Mouse (Mus musculus) embryonic fibroblast, embryonic 13.5 days (primary cell): ENCODE data around the gene Dnal1. TPM values are rescaled to one million over a fixed set of nuclear protein-coding genes. Genes with fewer than 3 reads are reported as not detected.
A peak's percentile ranks its signal among the peaks of the same experiment; 100 is the strongest.

Experiments used
- H3K27ac ChIP-seq: 2 replicates; pipeline ENCODE4 v1.5.1; 2012; ENCODE audit warnings: low read length, control low read depth, inconsistent platforms; ENCODE audit not compliant: insufficient read depth
- H3K4me1 ChIP-seq: 2 replicates; pipeline ENCODE4 v1.6.1; 2011; ENCODE audit warnings: low read length; ENCODE audit not compliant: control insufficient read depth, insufficient read depth
- H3K4me3 ChIP-seq: 2 replicates; pipeline ENCODE4 v1.5.1; 2011; ENCODE audit warnings: mild to moderate bottlenecking, control low read depth, low read length; ENCODE audit not compliant: insufficient read depth
- CTCF ChIP-seq: IDR thresholded peaks from 2 replicates; pipeline ENCODE4 v1.5.1; 2011; ENCODE audit warnings: mild to moderate bottlenecking, control low read depth, low read length, moderate library complexity, borderline replicate concordance; ENCODE audit not compliant: insufficient read depth
- POLR2A ChIP-seq: IDR thresholded peaks from 2 replicates; pipeline ENCODE4 v1.6.1; 2011; ENCODE audit warnings: low read depth, mild to moderate bottlenecking, control low read depth, low read length, moderate library complexity
- polyA plus RNA-seq: library from polyadenylated mRNA; stranded (reverse); fragments of >200 nt; gene quantifications from 2 replicates; pipeline ENCODE4 v1.2.4, GENCODE M21; 2011; ENCODE audit warnings: low read depth; ENCODE audit not compliant: missing spikeins, insufficient read length

Dnal1 gene
- polyA plus RNA-seq, 1 experiment: 21.6 TPM

- TF ChIP-seq CTCF (no peak), POLR2A (no peak)
- H3K27ac ChIP-seq: 0 out of 2 replicates have a peak overlapping the region, but pooled peaks have one; percentile 94
- peak overlapping the region; percentile 62 for H3K4me3 ChIP-seq
- H3K4me1 ChIP-seq: peaks cover 34% of the 10 kb centered on the region
Observed at GRCm38 (mm10) chr12:84191770-84192169, 77.6 kb downstream of the Dnal1 start.

GRCm38 (mm10) chr12:84192280-84192679 lies 78.1 kb downstream of the Dnal1 start:
- no peak for TF ChIP-seq POLR2A
- no peak for TF ChIP-seq CTCF
- peak overlapping the region; percentile 62 for H3K4me3 ChIP-seq
- peaks cover 31% of the 10 kb centered on the region for H3K4me1 ChIP-seq
- peak overlapping the region; percentile 94 for H3K27ac ChIP-seq

DNA sequence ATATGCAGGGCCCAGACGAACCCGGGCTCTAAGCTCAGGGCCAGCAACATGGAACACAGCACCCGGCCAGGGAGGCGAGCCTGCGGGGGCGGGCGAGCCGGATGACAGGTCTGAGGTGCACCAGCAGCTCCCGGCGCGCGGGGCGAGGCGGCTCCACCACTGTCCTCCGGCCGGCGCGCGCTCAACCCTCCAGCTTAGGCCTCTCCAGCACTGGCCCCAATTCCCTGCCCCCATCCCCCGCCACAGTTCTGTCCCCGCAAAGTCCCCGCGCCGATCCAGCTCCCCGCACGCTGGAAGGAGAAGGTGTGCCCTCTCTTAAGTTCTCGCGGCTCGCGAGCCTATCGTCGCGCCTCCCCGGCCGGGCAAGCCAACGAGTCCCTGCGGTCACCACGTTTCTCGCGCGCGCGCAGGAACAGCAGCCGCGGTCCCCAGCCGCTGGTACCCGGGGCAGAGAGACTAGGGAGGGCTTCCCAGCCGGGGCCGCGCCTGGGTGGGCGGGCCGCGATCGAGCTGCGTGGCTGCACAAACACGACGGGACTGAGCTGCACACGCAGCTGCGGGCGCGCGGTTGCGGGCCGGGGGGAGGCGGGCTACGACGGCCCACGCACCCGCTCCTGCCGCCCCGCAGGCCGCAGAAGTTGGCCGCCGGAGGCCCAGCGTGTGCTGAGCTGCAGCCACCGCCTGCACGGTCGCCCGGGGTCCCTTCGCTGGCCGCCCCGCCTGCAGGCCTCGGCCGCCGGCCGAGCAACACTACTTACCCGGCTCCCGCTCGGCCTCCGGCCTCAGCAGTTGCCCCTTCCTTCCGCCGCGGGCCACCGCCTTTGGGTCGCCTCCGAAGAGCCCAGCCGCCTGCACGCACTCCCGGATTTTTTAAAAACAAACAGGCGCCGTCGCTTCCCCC lies 78.8 kb downstream of the Dnal1 start:
- no peak for TF ChIP-seq CTCF
- no peak; the same call in 1 of the 2 replicates for TF ChIP-seq POLR2A
- Histone ChIP-seq H3K27ac (peak overlapping the region; percentile 94), H3K4me1 (peaks cover 24% of the 10 kb centered on the region), H3K4me3 (peak overlapping the region; percentile 62)

- no peak for TF ChIP-seq CTCF
- TF ChIP-seq POLR2A: peak; percentile 92
- Histone ChIP-seq H3K4me3 (peak overlapping the region; percentile 62), H3K27ac (peak overlapping the region; percentile 95), H3K4me1 (peaks cover 16% of the 10 kb centered on the region)
Observed at GRCm38 (mm10) chr12:84193642-84194399, 79.7 kb downstream of the Dnal1 start.

GRCm38 (mm10) chr12:84194400-84195109 lies 80.4 kb downstream of the Dnal1 start:
- H3K4me1 ChIP-seq: peaks cover 13% of the 10 kb centered on the region

GRCm38 (mm10) chr12:84195195-84195594 lies 81.0 kb downstream of the Dnal1 start:
- H3K4me3 ChIP-seq: no peak overlapping the region
- H3K27ac ChIP-seq: peak overlapping the region; percentile 95; the same call in 1 of the 2 replicates
- TF ChIP-seq POLR2A (no peak), CTCF (no peak)
- H3K4me1 ChIP-seq: peaks cover 13% of the 10 kb centered on the region

More at GRCm38 (mm10) chr12:84194400-84195109, 80.4 kb downstream of the Dnal1 start:
- Histone ChIP-seq H3K27ac (peak overlapping the region; percentile 95), H3K4me3 (peak overlapping the region; percentile 23)
- no peak for TF ChIP-seq CTCF
- TF ChIP-seq POLR2A: 0 out of 2 replicates have a peak, but pooled peaks have one; percentile 3

Other genes starting within 250 kb of the Dnal1 start
- gene Numb, start 192.4 kb upstream of the Dnal1 start, polyA plus RNA-seq: 23.6 and 26.7 TPM in 2 replicates
- gene Riox1, start 163.8 kb upstream of the Dnal1 start, polyA plus RNA-seq: 6.5 and 6.7 TPM in 2 replicates
- gene Heatr4, start 129.5 kb upstream of the Dnal1 start, polyA plus RNA-seq: not detected in 2 replicates
- 19.7 and 28.9 TPM in 2 replicates for gene Acot2, start 126.5 kb upstream of the Dnal1 start, polyA plus RNA-seq
- 7.0 and 12.4 TPM in 2 replicates for gene Acot1, start 104.9 kb upstream of the Dnal1 start, polyA plus RNA-seq
- gene Acot4, start 76.0 kb upstream of the Dnal1 start, polyA plus RNA-seq: 0.23 and 0.37 TPM in 2 replicates
- not detected in 2 replicates for gene Gm49366, start 75.4 kb upstream of the Dnal1 start, polyA plus RNA-seq
- not detected in 2 replicates for gene Acot3, start 62.2 kb upstream of the Dnal1 start, polyA plus RNA-seq
- not detected in 2 replicates for gene Acot5, start 45.0 kb upstream of the Dnal1 start, polyA plus RNA-seq
- gene Acot6, start 13.7 kb upstream of the Dnal1 start, polyA plus RNA-seq: 3.1 and 4.4 TPM in 2 replicates
- 0.30 and 0.35 TPM in 2 replicates for gene Pnma1, start 34.1 kb downstream of the Dnal1 start, polyA plus RNA-seq
- gene Elmsan1, start 104.5 kb downstream of the Dnal1 start, polyA plus RNA-seq: 20.6 and 21.3 TPM in 2 replicates
- gene Ptgr2, start 170.9 kb downstream of the Dnal1 start, polyA plus RNA-seq: 41.6 and 43.7 TPM in 2 replicates
- gene Zfp410, start 202.5 kb downstream of the Dnal1 start, polyA plus RNA-seq: 39.1 and 46.0 TPM in 2 replicates
- 18.7 and 21.9 TPM in 2 replicates for gene Coq6, start 247.3 kb downstream of the Dnal1 start, polyA plus RNA-seq
- 0.61 and 0.94 TPM in 2 replicates for gene Fam161b, start 247.5 kb downstream of the Dnal1 start, polyA plus RNA-seq